Mouse (Mus musculus) bone marrow, adult 2 months (tissue): Measurements from ENCODE around the gene Dctn1.

ENCODE experiments used
- CTCF ChIP-seq: fragments of 200-500 bp; IDR thresholded peaks from 2 replicates; pipeline ENCODE4 v1.5.1; 2011; ENCODE audit warnings: low read length, control low read depth; ENCODE audit not compliant: control insufficient read depth, insufficient read depth
- POLR2A ChIP-seq: fragments of 200-500 bp; IDR thresholded peaks from 2 replicates; pipeline ENCODE4 v1.6.1; 2011; ENCODE audit warnings: low read depth, mild to moderate bottlenecking, control low read depth, low read length, borderline replicate concordance; ENCODE audit not compliant: control insufficient read depth

DNA sequence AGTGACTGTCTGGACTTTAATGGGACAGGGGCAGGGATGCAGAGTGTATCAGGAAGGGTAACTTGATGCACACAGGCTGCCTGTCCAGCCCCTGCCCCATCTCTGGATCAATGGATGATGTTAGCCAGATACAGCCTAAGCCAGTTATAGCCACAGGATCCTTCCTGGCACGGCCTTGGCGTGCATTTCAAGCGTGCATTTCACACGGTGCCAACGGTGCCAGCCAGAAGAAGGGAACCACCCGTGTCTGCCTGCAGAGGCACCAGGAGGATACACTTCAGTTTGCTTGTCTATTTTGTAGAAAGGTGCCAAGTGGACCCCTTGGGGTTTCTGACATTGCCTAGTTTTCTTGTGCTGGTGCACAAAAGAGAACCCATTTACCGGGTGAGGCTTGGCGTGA lies 25.7 kb upstream of the Dctn1 start:
- TF ChIP-seq POLR2A (no peak), CTCF (no peak)
